Mouse (Mus musculus) forebrain, postnatal 0 days (tissue): Measurements from ENCODE around the gene Ulk4. TPM values are rescaled to one million over a fixed set of nuclear protein-coding genes. Genes with fewer than 3 reads are reported as not detected.

Source experiments
- ATAC-seq: fragments of 200-750 bp; cut with Nextera tagmentation; 2 replicates; pipeline ENCODE4 v1.8.0; 2017; ENCODE audit warnings: mild to moderate bottlenecking, moderate library complexity
- DNase-seq: peaks from one replicate; pipeline ENCODE4 v3.0.0-alpha.2; 2015
- H3K27ac ChIP-seq: fragments of 300-500 bp; sonication (generic); 2 replicates; pipeline ENCODE4 v1.5.1; 2014; ENCODE audit warnings: low read depth, mild to moderate bottlenecking, antibody characterized with exemption, low read length, moderate library complexity, mixed read lengths
- H3K27me3 ChIP-seq: fragments of 300-500 bp; sonication (generic); 2 replicates; pipeline ENCODE4 v1.6.1; 2014; ENCODE audit warnings: mild to moderate bottlenecking, low read length, mixed read lengths; ENCODE audit not compliant: insufficient read depth
- H3K36me3 ChIP-seq: fragments of 300-500 bp; sonication (generic); 2 replicates; pipeline ENCODE4 v1.6.1; 2014; ENCODE audit warnings: mild to moderate bottlenecking, moderate library complexity; ENCODE audit not compliant: insufficient read depth
- H3K4me1 ChIP-seq: fragments of 300-500 bp; sonication (generic); 2 replicates; pipeline ENCODE4 v1.6.1; 2014; ENCODE audit warnings: antibody characterized with exemption; ENCODE audit not compliant: insufficient read depth
- H3K4me2 ChIP-seq: fragments of 300-500 bp; sonication (generic); 2 replicates; pipeline ENCODE4 v1.6.1; 2014; ENCODE audit warnings: low read depth, mild to moderate bottlenecking, moderate library complexity
- H3K4me3 ChIP-seq: fragments of 300-500 bp; sonication (generic); 2 replicates; pipeline ENCODE4 v1.5.1; 2014; ENCODE audit warnings: low read depth, low read length, mixed read lengths
- H3K9ac ChIP-seq: fragments of 300-500 bp; sonication (generic); 2 replicates; pipeline ENCODE4 v1.6.1; 2014; ENCODE audit warnings: mild to moderate bottlenecking
- H3K9me3 ChIP-seq: fragments of 300-500 bp; sonication (generic); 2 replicates; pipeline ENCODE4 v1.6.1; 2016; ENCODE audit warnings: low read length
- CTCF ChIP-seq: sonication (generic); IDR thresholded peaks from 2 replicates; pipeline ENCODE4 v1.5.1; 2016; ENCODE audit warnings: antibody characterized with exemption, control low read depth, low read depth
- WGBS: fragments of 180-500 bp; shearing (Covaris S2); extraction: QIAGEN DNeasy Blood & Tissue Kit; methylation state at CpG from one replicate; pipeline ENCODE4 v1.1.7; 2014; 5-methylcytosine and 5-hydroxymethylcytosine counted together
- polyA plus RNA-seq: library from polyadenylated mRNA; unstranded; fragments of >200 nt; fragmentation: Nextera tagmentation; extraction: Ambion mirVana; gene quantifications from 2 replicates; pipeline ENCODE4 v1.2.1, GENCODE M21; 2015
- total RNA-seq: library from RNA; depleted of rRNA; stranded (reverse); fragments of >200 nt; gene quantifications from 2 replicates; pipeline ENCODE4 v1.2.3, GENCODE M21; 2014; rRNA removed

Gene Ulk4
- total RNA-seq = 5.5 and 13.3 TPM in 2 replicates
- 104 and 105 TPM in 2 replicates for polyA plus RNA-seq

- TF ChIP-seq CTCF = no peak
- H3K36me3 ChIP-seq = no peaks in the 10 kb centered on the region
- WGBS = 2% methylated on average over 59 of the region's 59 CpGs
- H3K9ac ChIP-seq = peak within 1 kb of the TSS; percentile 62
- H3K4me3 ChIP-seq = peak within 1 kb of the TSS; percentile 72
- peak; percentile 97 for ATAC-seq
- H3K4me2 ChIP-seq = peak within 1 kb of the TSS; percentile 58
- H3K9me3 ChIP-seq = no peaks in the 10 kb centered on the region
- peak within 1 kb of the TSS; percentile 85 for H3K27ac ChIP-seq
- peak; percentile 96 for DNase-seq
- no peaks in the 10 kb centered on the region for H3K27me3 ChIP-seq
- H3K4me1 ChIP-seq = peaks cover 5% of the 10 kb centered on the region
These were observed at the start of gene Ulk4 for GRCm38 (mm10) chr9:121277118-121278060. Gene Ulk4, minus strand, starts transcription at chr9:121277197.

GRCm38 (mm10) chr9:121322034-121322433 is 45.0 kb upstream of the Ulk4 start:
- Histone ChIP-seq H3K9me3 (no peaks in the 10 kb centered on the region), H3K4me2 (no peak overlapping the region), H3K27me3 (no peaks in the 10 kb centered on the region), H3K4me1 (no peaks in the 10 kb centered on the region), H3K4me3 (no peak overlapping the region), H3K27ac (no peak overlapping the region), H3K9ac (no peak overlapping the region), H3K36me3 (no peaks in the 10 kb centered on the region)
- WGBS = 98% methylated on average over 14 of the region's 14 CpGs
- DNase-seq = no peak
- no peak for ATAC-seq
- no peak for TF ChIP-seq CTCF

GRCm38 (mm10) chr9:121321118-121321517 is 44.1 kb upstream of the Ulk4 start:
- no peak overlapping the region for H3K4me3 ChIP-seq
- H3K36me3 ChIP-seq = no peaks in the 10 kb centered on the region
- no peak for TF ChIP-seq CTCF
- no peak for DNase-seq
- WGBS = 95% methylated on average over 2 of the region's 2 CpGs
- no peaks in the 10 kb centered on the region for H3K27me3 ChIP-seq
- no peak overlapping the region for H3K4me2 ChIP-seq
- no peaks in the 10 kb centered on the region for H3K9me3 ChIP-seq
- H3K9ac ChIP-seq = no peak overlapping the region
- ATAC-seq = no peak
- H3K4me1 ChIP-seq = peaks cover 6% of the 10 kb centered on the region
- no peak overlapping the region for H3K27ac ChIP-seq

GRCm38 (mm10) chr9:121320433-121320832 is 43.4 kb upstream of the Ulk4 start:
- H3K4me3 ChIP-seq = no peak overlapping the region
- H3K9me3 ChIP-seq = no peaks in the 10 kb centered on the region
- no peaks in the 10 kb centered on the region for H3K36me3 ChIP-seq
- no peak for TF ChIP-seq CTCF
- WGBS = 79% methylated on average over 2 of the region's 2 CpGs
- DNase-seq = no peak
- H3K4me1 ChIP-seq = peaks cover 6% of the 10 kb centered on the region
- ATAC-seq = no peak
- H3K9ac ChIP-seq = no peak overlapping the region
- no peak overlapping the region for H3K27ac ChIP-seq
- H3K4me2 ChIP-seq = no peak overlapping the region
- H3K27me3 ChIP-seq = no peaks in the 10 kb centered on the region

- no peaks in the 10 kb centered on the region for H3K9me3 ChIP-seq
- no peak overlapping the region for H3K4me3 ChIP-seq
- H3K27me3 ChIP-seq = no peaks in the 10 kb centered on the region
- no peak overlapping the region for H3K9ac ChIP-seq
- peak overlapping the region; percentile 6 for H3K27ac ChIP-seq
- TF ChIP-seq CTCF = no peak
- peaks cover 6% of the 10 kb centered on the region for H3K4me1 ChIP-seq
- no peak for DNase-seq
- H3K4me2 ChIP-seq = no peak overlapping the region
- no peaks in the 10 kb centered on the region for H3K36me3 ChIP-seq
- WGBS = 35% methylated on average over 10 of the region's 10 CpGs
- ATAC-seq = peak; percentile 63
These were observed 42.4 kb upstream of the Ulk4 start for GRCm38 (mm10) chr9:121319323-121319966.

- Histone ChIP-seq H3K27me3 (no peaks in the 10 kb centered on the region), H3K4me3 (no peak overlapping the region), H3K4me2 (no peak overlapping the region), H3K4me1 (peaks cover 32% of the 10 kb centered on the region), H3K9ac (no peak overlapping the region), H3K36me3 (no peaks in the 10 kb centered on the region), H3K27ac (peak overlapping the region; percentile 48), H3K9me3 (no peaks in the 10 kb centered on the region)
- no peak for TF ChIP-seq CTCF
- WGBS = 44% methylated on average over 12 of the region's 12 CpGs
- no peak for ATAC-seq
- DNase-seq = no peak
These were observed 39.8 kb upstream of the Ulk4 start for GRCm38 (mm10) chr9:121316621-121317405.
